Mouse (Mus musculus): ENCODE data around the gene Qrich1.

GRCm38 (mm10) chr9:108499943-108500342, 16.7 kb upstream of the Qrich1 start:
- TF ChIP-seq ZC3H11A (IDR thresholded peaks at IDR 0.05; ENCODE audit: borderline replicate concordance, low read depth, low read length) (no peak), CHD2 (IDR thresholded peaks at IDR 0.05; ENCODE audit: low read depth, low read length) (no peak)
